Mouse (Mus musculus) left cerebral cortex, adult 2 months (tissue): Measurements from ENCODE around the gene Srp14. TPM values are rescaled to one million over a fixed set of nuclear protein-coding genes. Genes with fewer than 3 reads are reported as not detected.
A peak's percentile ranks its signal among the peaks of the same experiment; 100 is the strongest.

ENCODE experiments used
- DNase-seq, 2 experiments: peaks; one replicate each; pipeline ENCODE4 v3.0.0; 2021 to 2022; ENCODE audit warnings: low spot score in 2 of 2, mixed read lengths in 1 of 2; ENCODE audit errors: extremely low spot score in 1 of 2
- H3K27ac ChIP-seq: fragments of 200-600 bp; 2 replicates; pipeline ENCODE4 v1.8.1; 2022
- H3K4me3 ChIP-seq: fragments of 200-600 bp; 2 replicates; pipeline ENCODE4 v1.8.1; 2022
- CTCF ChIP-seq: fragments of 200-600 bp; IDR thresholded peaks from 2 replicates; pipeline ENCODE4 v1.8.1; 2022; ENCODE audit warnings: antibody characterized with exemption, mild to moderate bottlenecking, moderate library complexity
- intact Hi-C: fragments of 180-260 bp; cut with DNase I; formaldehyde crosslinking; loops from one replicate; pipeline ENCODE4 v1.15.1; 2025
- total RNA-seq, 2 experiments: library from RNA; stranded (reverse); gene quantifications; 2 replicates each; pipeline ENCODE4 v1.2.3; 2021

Gene Srp14
- total RNA-seq, 2 experiments from 2014 or later = 155 to 157 TPM

GRCm38 (mm10) chr2:118509688-118510446 lies 30.4 kb upstream of the Srp14 start:
- no peak overlapping the region for H3K4me3 ChIP-seq
- intact Hi-C loops = loop anchor here (2.0 kb wide), 1 partner anchor 39 kb away; the partner anchor contains the start of gene Bmf
- H3K27ac ChIP-seq = no peak overlapping the region
- TF ChIP-seq CTCF = no peak
- DNase-seq = no peak

GRCm38 (mm10) chr2:118507126-118507525 lies 27.6 kb upstream of the Srp14 start:
- DNase-seq = no peak
- no peak for TF ChIP-seq CTCF
- Histone ChIP-seq H3K27ac (no peak overlapping the region), H3K4me3 (no peak overlapping the region)
- intact Hi-C loops = no loop called here

GRCm38 (mm10) chr2:118500191-118500590 lies 20.7 kb upstream of the Srp14 start:
- intact Hi-C loops = no loop called here
- no peak for DNase-seq
- no peak overlapping the region for H3K27ac ChIP-seq
- no peak overlapping the region for H3K4me3 ChIP-seq
- TF ChIP-seq CTCF = no peak

GRCm38 (mm10) chr2:118499135-118499961 lies 19.8 kb upstream of the Srp14 start:
- Histone ChIP-seq H3K27ac (no peak overlapping the region), H3K4me3 (no peak overlapping the region)
- DNase-seq = peak in 1 of 2 experiments; percentile 17
- intact Hi-C loops = no loop called here
- no peak for TF ChIP-seq CTCF

- no peak overlapping the region for H3K27ac ChIP-seq
- H3K4me3 ChIP-seq = no peak overlapping the region
- TF ChIP-seq CTCF = no peak
- DNase-seq = no peak
- intact Hi-C loops = no loop called here
Observed at GRCm38 (mm10) chr2:118498476-118498875, 19.0 kb upstream of the Srp14 start.

GRCm38 (mm10) chr2:118497890-118498289 lies 18.4 kb upstream of the Srp14 start:
- no peak overlapping the region for H3K27ac ChIP-seq
- TF ChIP-seq CTCF = no peak
- DNase-seq = no peak
- intact Hi-C loops = no loop called here
- H3K4me3 ChIP-seq = no peak overlapping the region

- H3K4me3 ChIP-seq = no peak overlapping the region
- no peak for DNase-seq
- TF ChIP-seq CTCF = no peak
- H3K27ac ChIP-seq = no peak overlapping the region
- intact Hi-C loops = no loop called here
Observed at GRCm38 (mm10) chr2:118495024-118495423, 15.5 kb upstream of the Srp14 start.

- H3K4me3 ChIP-seq = no peak overlapping the region
- DNase-seq = no peak
- intact Hi-C loops = no loop called here
- H3K27ac ChIP-seq = no peak overlapping the region
- TF ChIP-seq CTCF = no peak
Observed at GRCm38 (mm10) chr2:118491741-118492395, 12.4 kb upstream of the Srp14 start.

GRCm38 (mm10) chr2:118491281-118491731 lies 11.8 kb upstream of the Srp14 start:
- no peak for DNase-seq
- no peak for TF ChIP-seq CTCF
- Histone ChIP-seq H3K27ac (no peak overlapping the region), H3K4me3 (no peak overlapping the region)
- intact Hi-C loops = no loop called here

- intact Hi-C loops = no loop called here
Observed at GRCm38 (mm10) chr2:118490241-118491091, 11.0 kb upstream of the Srp14 start.

GRCm38 (mm10) chr2:118487806-118488205 lies 8.3 kb upstream of the Srp14 start:
- peak; percentile 43 for TF ChIP-seq CTCF
- H3K4me3 ChIP-seq = no peak overlapping the region
- no peak overlapping the region for H3K27ac ChIP-seq
- intact Hi-C loops = loop anchor here (1.0 to 10.0 kb wide), 5 partner anchors 57 to 394 kb away; no protein-coding TSS in a partner anchor
- DNase-seq = no peak

More at GRCm38 (mm10) chr2:118490241-118491091, 11.0 kb upstream of the Srp14 start:
- no peak overlapping the region for H3K27ac ChIP-seq
- DNase-seq = no peak
- no peak for TF ChIP-seq CTCF
- H3K4me3 ChIP-seq = no peak overlapping the region
